Mouse (Mus musculus): ENCODE data around the gene Aldh1a1.

DNA sequence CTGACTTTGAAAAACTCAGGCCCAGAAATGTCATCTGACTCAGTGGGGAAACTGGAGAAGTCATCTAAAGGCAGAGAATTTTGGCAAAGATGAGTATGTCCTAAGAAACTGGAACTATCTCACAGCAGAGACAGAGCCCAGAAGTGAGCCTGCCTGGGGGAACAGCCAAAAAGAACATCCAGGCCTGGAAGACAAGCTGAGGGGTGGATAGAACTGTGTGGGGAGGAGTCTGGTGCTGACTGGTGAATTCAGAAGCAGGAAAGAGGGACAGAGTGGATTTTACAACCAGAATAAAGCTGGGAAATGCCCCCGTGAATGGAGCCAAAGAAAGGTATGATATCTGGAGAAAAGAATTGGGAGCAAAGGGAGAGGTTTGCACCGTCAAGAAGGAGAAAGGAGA, at the start of gene Aldh1a1:
- TF ChIP-seq POLR2A (IDR thresholded peaks at IDR 0.05; ENCODE audit: low read depth, low read length), result no peak
- TF ChIP-seq CHD1 (IDR thresholded peaks at IDR 0.05; ENCODE audit: low read depth, low read length), result no peak
- TF ChIP-seq E2F4 (IDR thresholded peaks at IDR 0.05; ENCODE audit: insufficient replicate concordance, low read depth, low read length), result no peak
- no peak for TF ChIP-seq CTCF (conservative IDR thresholded peaks at IDR 0.05 in 1 of 2, IDR thresholded peaks at IDR 0.05 in 1 of 2; ENCODE audit: low read depth in 2 of 2, low read length in 2 of 2)
- TF ChIP-seq POLR2AphosphoS2 (IDR thresholded peaks at IDR 0.05; ENCODE audit: low read depth, low read length), result no peak
- no peak for TF ChIP-seq ZC3H11A (IDR thresholded peaks at IDR 0.05; ENCODE audit: low read depth, low read length)
- TF ChIP-seq GABPA (IDR thresholded peaks at IDR 0.05; ENCODE audit: insufficient replicate concordance, low read depth, low read length), result no peak

Measured in CH12.LX (cell line).